Mouse (Mus musculus) urinary bladder, postnatal 25 days (tissue): Measurements from ENCODE around the gene Cuta.
A peak's percentile ranks its signal among the peaks of the same experiment; 100 is the strongest.

ENCODE experiments used
- DNase-seq: peaks from one replicate; pipeline ENCODE4 v3.0.0; 2022; ENCODE audit warnings: low spot score

Gene Cuta

GRCm38 (mm10) chr17:26884995-26885926 lies 54.1 kb downstream of the Cuta start:
- peak; percentile 75 for DNase-seq
